Comparison of ENCODE assay signal across 7 mouse cellular contexts in genomic region chr1:185331983-185332430, GRCm38 (mm10). TPM values are rescaled to one million over a fixed set of nuclear protein-coding genes. Genes with fewer than 3 reads are reported as not detected.
A peak's percentile ranks its signal among the peaks of the same experiment; 100 is the strongest.
DNase-seq lines count a peak whose midpoint lies in the region; ATAC-seq lines count a peak whose summit lies in the region.

Gene Bpnt1, plus strand, starts transcription at chr1:185332149.

- H3K4me2 ChIP-seq in limb, embryonic 11.5 days (ENCODE audit: low read depth, severe bottlenecking): peak within 1 kb of the TSS; percentile 71
- peak within 1 kb of the TSS; percentile 76 for H3K4me2 ChIP-seq in midbrain, embryonic 14.5 days (ENCODE audit: low read length)

- peak within 1 kb of the TSS; percentile 78 for H3K4me3 ChIP-seq in embryonic facial prominence, embryonic 10.5 days
- peak within 1 kb of the TSS; percentile 71 for H3K4me3 ChIP-seq in limb, embryonic 11.5 days (ENCODE audit: low read depth, low read length)
- peak within 1 kb of the TSS; percentile 74 for H3K4me3 ChIP-seq in midbrain, embryonic 14.5 days (replicated peaks; ENCODE audit: low read depth, low read length)

- peaks cover 11% of the 10 kb centered on the region for H3K36me3 ChIP-seq in embryonic facial prominence, embryonic 10.5 days (replicated peaks)
- no peaks in the 10 kb centered on the region for H3K36me3 ChIP-seq in limb, embryonic 11.5 days (ENCODE audit: control insufficient read depth, insufficient read depth, low read length)
- H3K36me3 ChIP-seq in midbrain, embryonic 14.5 days (ENCODE audit: control insufficient read depth, insufficient read depth, low read length): peaks cover 3% of the 10 kb centered on the region

- DNase-seq in adrenal gland, postnatal 10 days: peak; percentile 94
- peak; percentile 93 for DNase-seq in embryonic facial prominence, embryonic 10.5 days (ENCODE audit: low spot score)
- peak; percentile 89 for DNase-seq in kidney, adult 18-20 months
- DNase-seq in limb, embryonic 11.5 days (ENCODE audit: low spot score): peak; percentile 91
- peak; percentile 97 for DNase-seq in midbrain, embryonic 14.5 days
- DNase-seq in spleen, adult 18-20 months: peak; percentile 73 to 76

- no peaks in the 10 kb centered on the region for H3K27me3 ChIP-seq in embryonic facial prominence, embryonic 10.5 days (replicated peaks; ENCODE audit: low read depth, poor library complexity, severe bottlenecking)
- H3K27me3 ChIP-seq in limb, embryonic 11.5 days (ENCODE audit: control insufficient read depth, insufficient read depth, low read length): no peaks in the 10 kb centered on the region
- H3K27me3 ChIP-seq in midbrain, embryonic 14.5 days (ENCODE audit: control insufficient read depth, insufficient read depth, low read length): no peaks in the 10 kb centered on the region

- no peaks in the 10 kb centered on the region for H3K9me3 ChIP-seq in embryonic facial prominence, embryonic 10.5 days
- H3K9me3 ChIP-seq in limb, embryonic 11.5 days (ENCODE audit: control insufficient read depth, low read length): no peaks in the 10 kb centered on the region
- H3K9me3 ChIP-seq in midbrain, embryonic 14.5 days (ENCODE audit: control insufficient read depth, low read length): no peaks in the 10 kb centered on the region

- peak; percentile 77 for ATAC-seq in granulocyte monocyte progenitor cell, adult 5-6 weeks (replicated peaks; ENCODE audit: poor library complexity, severe bottlenecking)
- ATAC-seq in limb, embryonic 11.5 days (ENCODE audit: insufficient number of reproducible peaks, low FRiP score, low TSS enrichment, low read depth): peak; percentile 79
- ATAC-seq in midbrain, embryonic 14.5 days (ENCODE audit: low FRiP score, low TSS enrichment): peak; percentile 85

- WGBS in embryonic facial prominence, embryonic 10.5 days: under 1% methylated on average over 32 of the region's 32 CpGs
- under 1% methylated on average over 32 of the region's 32 CpGs for WGBS in limb, embryonic 11.5 days
- under 1% methylated on average over 32 of the region's 32 CpGs for WGBS in midbrain, embryonic 14.5 days

- H3K27ac ChIP-seq in embryonic facial prominence, embryonic 10.5 days (replicated peaks): peak within 1 kb of the TSS; percentile 87
- peak within 1 kb of the TSS; percentile 57; the same call in 1 of the 2 replicates for H3K27ac ChIP-seq in limb, embryonic 11.5 days (replicated peaks; ENCODE audit: low read depth, low read length)
- H3K27ac ChIP-seq in midbrain, embryonic 14.5 days (replicated peaks; ENCODE audit: low read depth, low read length): peak within 1 kb of the TSS; percentile 70

- peak within 1 kb of the TSS; percentile 83 for H3K9ac ChIP-seq in limb, embryonic 11.5 days (ENCODE audit: low read length)
- H3K9ac ChIP-seq in midbrain, embryonic 14.5 days (replicated peaks; ENCODE audit: low read length): peak within 1 kb of the TSS; percentile 80

- H3K4me1 ChIP-seq in embryonic facial prominence, embryonic 10.5 days: peaks cover 25% of the 10 kb centered on the region
- no peaks in the 10 kb centered on the region; the same call in 1 of the 2 replicates for H3K4me1 ChIP-seq in limb, embryonic 11.5 days (ENCODE audit: control insufficient read depth, insufficient read depth, low read length)
- peaks cover 23% of the 10 kb centered on the region for H3K4me1 ChIP-seq in midbrain, embryonic 14.5 days (ENCODE audit: control insufficient read depth, insufficient read depth, low read length)

RNA-seq across cellular contexts. Expression of gene Bpnt1, which starts in this region (rescaled TPM):
- total RNA-seq in adrenal gland, postnatal 10 days (2021): 10 to 100 TPM; 64.5 to 71.2 TPM
- 32.1 and 36.1 TPM in 2 replicates for polyA plus RNA-seq in embryonic facial prominence, embryonic 10.5 days (2016; fragmentation: Nextera tagmentation; extraction: Ambion mirVana)
- 14.1 and 17.6 TPM in 2 replicates for total RNA-seq in granulocyte monocyte progenitor cell, adult 5-6 weeks (2014; fragmentation: Nextera tagmentation)
- 18.6 and 28.0 TPM in 2 replicates for total RNA-seq in granulocyte monocyte progenitor cell, adult 5-6 weeks (2017)
- polyA plus RNA-seq in limb, embryonic 11.5 days (2014; fragmentation: Nextera tagmentation; extraction: Ambion mirVana): 18.6 and 23.7 TPM in 2 replicates
- polyA plus RNA-seq in midbrain, embryonic 14.5 days (2014; fragmentation: Nextera tagmentation; extraction: Ambion mirVana): 27.2 and 29.0 TPM in 2 replicates

Comparison
In these comparisons a context has a peak if more than half of its experiments do, and no peak if none do; other contexts are left out.
1. Peak in every context shown above with its lines: DNase-seq, ATAC-seq, H3K4me3 ChIP-seq and H3K27ac ChIP-seq.